Mouse (Mus musculus) heart, adult 8-10 months (tissue): ENCODE measurements at regions not wholly inside any gene's neighbourhood (a gene's known extent, or its start where the extent isn't known, plus 50 kb on each side); places are given as distances from the start of the nearest gene placed in this dataset.

ENCODE experiments used
- DNase-seq: peaks from one replicate; pipeline ENCODE4 v3.0.0; 2022; ENCODE audit warnings: low spot score

DNA sequence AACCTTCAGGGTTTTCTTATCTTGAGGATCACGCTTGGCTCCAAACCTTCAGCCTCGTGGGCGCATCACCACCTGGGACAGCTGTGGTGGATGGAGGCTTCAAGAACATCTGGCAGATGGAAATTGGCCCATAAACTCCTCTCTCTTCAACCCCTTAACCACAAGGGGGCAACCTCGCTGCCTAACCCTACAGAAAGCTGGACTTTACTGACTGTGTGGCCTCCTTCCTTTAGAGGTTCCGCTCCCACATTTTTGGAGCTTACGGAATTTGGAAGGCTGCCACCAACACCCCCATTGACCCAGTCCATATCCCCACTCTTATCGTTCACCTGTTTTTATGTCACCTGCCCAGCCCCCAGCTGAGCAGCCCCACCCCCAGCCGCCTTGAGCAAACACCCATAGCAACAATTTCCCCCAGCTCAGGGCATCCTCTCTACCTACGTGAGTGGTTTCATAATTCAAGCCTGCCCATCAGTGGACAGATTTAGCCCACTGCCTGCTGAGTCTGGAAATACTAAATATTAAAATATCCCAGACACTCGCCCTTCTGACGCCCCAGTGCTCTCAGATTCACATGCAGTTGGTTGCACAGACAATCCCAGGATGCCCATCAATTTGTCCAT, 167.0 kb upstream of the Slc22a22 start:
- DNase-seq, result peak; percentile 28

DNA sequence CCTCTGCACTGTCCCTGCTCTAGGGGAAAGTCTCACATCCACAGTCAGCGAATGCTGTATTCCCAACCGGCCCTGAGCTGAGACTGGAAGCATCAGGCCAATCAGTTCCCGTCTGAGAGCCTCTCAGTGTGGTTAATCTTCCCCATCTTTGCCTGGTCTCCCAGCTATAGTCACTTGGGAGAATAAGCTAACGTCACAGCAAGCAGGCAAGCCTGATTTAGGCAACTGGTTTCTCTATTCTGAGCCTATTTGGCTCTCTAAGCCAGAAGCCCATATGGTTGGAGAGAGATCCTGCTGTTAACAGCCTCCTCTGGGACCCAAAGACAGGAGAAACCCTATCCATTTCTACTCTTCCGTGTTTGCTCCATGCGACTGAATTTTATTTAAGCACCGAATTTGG, 161.7 kb upstream of the Slc22a22 start:
- DNase-seq, result no peak

DNA sequence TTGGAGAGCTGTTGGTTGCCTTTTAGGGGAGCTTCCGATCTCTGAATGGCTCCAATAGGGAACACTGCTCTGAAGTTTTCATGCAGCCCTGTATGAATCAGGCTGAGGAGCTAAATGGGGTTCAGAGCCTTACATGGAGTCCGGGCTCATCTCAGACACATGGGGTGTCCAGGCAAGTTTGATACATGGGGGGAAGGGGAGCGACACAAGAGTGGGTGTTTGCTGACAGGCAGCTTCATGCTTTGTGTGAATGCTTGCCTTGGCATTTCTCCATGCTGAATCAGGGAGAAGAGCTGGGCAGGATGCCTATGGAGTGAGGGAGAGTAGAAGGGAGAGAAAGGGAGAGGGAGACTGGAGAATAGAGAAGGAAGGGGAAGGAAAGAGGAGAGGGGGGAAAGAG, 155.6 kb upstream of the Slc22a22 start:
- DNase-seq, result no peak

DNA sequence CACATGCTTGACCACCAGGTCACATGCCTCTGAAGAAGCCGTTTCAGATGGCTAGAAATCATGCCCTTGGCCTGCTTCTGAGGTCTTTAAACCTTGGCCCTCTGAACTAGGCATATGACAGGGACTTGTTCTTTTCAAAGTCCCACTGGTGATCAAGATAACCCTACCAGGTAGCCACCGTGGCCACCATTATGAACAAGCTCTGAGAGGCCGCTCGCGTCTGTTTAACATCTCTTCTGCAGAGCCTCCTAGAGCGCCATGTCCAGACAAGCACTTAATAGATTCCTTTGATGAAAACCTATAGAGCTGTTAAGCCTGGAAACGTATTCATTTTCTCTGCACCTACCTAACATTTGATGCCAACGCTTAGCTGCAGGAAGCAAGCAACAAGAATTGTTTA, 155.1 kb upstream of the Slc22a22 start:
- no peak for DNase-seq

DNA sequence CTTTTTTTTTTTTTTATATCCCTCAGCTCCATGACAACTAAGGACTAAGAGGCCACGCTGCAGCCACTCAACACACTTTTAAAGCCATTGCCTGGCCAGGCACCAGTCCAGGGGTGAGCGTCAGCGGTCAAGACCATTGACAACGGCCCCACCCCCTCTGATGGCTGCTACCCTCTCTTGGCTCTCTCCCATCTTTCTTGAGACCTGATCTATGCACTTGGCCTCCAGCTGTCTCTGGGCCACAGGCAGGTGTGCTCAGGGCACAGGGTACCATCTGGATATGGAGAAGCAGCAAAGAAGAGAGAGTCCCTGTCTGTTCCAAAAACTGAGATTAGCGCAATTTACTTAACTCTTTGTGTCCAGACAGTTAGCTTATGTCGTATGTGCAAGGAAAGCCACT, 141.0 kb upstream of the Slc22a22 start:
- no peak for DNase-seq

DNA sequence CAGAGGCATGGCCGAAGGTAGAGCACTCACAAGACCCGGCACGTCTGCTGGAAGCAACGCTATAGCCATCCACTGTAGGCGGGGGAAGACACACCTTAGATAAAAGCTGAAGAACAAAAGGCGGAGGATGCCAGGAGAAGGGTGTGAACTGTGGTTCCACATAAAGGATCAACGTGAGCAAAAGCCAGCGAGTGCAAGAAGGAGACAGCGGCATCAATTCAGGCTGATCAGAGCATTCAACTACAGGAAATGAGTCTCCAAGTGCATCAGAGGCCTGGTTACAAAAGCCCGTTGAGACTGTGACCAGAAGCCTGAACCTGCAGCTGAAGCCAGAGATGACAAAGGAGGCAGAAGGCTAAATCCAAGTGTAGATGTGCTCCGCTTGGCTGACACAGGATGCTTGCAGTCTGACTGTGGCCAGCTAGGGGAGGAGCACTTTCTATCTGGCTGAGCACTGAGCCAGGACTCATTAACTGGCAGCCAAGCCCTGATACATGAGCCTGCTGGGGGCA, 139.5 kb upstream of the Slc22a22 start:
- no peak for DNase-seq

DNA sequence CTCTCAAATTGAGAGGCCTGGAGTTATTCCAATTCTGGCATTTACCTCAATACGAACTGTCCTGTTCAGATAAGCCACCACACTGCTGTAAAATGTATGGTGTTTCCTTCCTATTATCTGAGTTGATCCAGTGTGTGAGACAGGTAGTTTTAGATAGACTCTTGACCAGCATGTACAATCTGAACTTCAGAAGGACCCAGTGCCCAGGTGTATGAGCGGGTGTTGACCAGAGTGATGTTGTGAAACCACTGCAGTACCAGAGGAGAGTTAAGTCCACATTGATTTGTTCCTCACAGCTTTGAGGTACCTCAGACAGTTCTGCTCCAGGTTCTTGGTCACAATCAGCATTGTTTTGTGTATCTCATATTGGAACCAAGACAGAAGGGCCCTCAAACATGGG, 132.6 kb upstream of the Slc22a22 start:
- no peak for DNase-seq

DNA sequence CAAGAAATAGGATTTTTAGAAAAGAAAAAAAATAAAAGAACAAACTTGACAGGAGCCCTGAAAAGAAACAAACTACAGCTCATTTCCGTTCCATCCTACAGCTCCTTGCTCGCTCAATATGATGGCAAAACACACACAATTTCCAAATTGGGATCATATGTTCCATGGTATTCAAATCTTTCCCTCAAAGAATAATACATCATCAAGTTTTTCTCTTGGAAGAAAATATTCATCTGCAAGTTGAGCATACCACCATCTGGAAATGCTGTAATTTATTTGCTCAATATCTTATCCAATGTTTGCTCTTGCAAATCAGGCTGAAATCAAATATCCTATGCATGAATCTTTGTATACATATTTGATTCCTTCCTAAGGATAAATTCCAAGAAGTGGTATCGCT, 131.1 kb upstream of the Slc22a22 start:
- DNase-seq, result no peak

DNA sequence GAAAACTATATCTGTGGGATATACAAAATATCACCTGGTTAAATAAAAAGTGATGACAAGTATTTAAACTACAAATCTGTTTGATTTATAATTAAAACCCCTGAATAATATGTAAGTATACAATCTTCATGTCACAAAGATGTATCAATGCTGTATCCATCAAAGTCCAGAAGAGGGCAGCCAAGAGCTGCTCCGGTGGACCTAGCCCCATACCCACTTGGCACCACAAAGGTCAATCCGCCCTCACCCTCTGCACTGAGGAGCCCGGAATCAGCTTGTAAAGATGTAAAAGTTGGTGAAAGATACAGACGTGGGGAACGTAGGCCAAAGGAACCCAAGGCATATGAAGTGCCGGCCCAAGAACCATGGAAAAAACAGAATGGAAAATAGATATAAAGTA, 123.1 kb upstream of the Slc22a22 start:
- peak; percentile 7 for DNase-seq

DNA sequence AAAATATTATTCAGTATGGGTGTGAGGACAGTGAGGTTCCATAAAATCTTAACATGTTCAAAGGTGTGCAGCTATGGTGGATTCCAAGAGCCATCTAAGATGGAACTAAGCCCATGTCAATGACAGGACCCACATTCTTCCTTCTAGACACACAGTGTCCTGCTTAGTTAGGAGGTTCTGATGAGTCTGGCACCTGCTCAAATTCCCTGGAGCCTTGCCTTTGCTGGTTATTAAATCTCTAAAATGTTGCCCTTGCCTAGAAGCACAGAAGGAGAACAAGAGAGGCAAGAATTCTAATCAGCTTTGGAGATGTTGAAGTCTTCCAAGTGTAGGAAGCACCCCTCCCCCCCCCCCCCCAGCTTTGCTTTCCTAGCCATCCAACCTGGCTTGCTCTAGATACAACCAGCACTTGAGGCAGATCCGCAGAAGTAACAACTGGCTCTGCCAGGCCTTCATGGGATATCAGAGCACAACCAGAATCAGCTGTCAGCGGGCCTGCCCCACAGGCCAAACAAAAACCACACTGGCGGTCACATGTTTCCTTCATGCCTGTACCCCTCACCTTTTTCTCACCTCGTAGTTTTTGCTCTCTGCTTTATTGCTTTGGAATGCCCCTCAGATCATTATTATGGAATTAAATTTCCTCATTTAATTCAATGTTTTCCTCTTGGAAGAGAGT, 116.0 kb upstream of the Slc22a22 start:
- no peak for DNase-seq

DNA sequence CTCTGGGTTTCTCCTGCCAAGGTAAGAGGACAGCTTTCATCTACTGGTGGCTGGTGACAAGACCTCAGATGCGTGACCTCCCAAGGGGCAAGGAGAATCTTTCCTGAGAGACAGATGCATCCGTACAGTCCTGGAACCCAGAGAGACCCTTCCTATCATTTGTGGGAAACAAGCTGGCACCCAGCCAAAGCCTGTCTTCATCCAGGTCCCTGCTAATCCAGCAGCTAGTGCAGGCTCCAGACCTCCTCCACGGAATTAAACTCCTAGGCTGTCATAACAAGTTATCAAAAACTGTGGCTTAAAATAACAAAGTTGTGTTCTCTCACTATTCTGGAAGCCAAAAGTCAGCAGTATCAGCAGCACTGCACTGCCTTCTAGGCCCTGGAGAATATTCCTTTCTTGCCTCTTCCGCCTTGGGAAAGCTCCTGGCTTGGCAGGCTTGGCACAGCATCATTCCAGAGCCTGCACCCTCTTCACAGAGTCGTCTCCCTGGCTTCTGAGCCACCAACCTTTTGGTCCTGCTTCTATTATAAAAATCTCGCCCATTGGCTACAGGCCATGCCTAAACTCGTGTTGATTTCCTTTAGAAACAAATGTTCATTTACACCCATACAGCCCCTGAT, 113.3 kb upstream of the Slc22a22 start:
- no peak for DNase-seq

DNA sequence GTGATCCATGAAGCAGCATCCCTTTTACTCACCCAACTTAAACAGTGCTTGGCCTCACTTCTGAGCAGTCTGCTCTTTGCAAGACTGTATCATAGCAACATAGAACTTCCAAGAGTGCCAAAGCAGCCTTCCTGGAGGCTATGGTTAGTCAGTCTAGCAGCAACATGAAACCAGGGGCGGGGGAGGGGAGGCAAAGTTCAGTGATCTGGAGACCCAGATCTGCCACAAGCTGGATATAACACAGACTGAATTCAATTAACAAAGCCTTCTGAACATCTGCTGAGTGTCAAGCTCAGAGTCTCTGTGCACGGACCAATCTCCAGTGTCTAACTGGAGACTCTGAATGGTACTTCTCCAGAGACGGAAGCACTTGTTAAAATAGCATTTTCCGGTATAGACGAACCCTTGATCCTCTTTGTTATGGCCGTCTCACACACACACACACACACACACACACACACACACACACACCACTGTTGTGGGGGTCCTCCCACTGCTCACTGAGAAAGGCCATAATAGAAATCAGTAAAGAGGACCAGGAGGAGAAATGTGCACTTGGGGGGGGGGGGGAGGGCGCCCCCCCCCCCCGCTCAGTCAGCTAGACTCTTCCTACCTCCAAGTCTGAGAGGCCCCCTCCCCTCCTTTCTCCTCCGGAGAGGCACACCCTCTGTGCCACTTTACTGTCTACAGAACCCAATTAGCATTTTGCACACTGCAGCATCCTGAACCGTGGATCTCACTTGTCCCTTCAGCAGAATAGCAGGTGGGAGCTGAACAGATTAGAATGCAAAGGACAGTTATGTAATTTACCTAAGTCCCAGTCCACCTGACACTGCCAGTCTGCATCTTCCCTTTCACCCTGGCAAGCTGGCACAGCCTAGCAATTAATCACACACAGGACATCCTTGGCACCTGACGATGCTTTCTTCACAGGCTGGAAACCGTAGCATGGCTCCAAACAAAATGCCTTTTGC, 112.3 kb upstream of the Slc22a22 start:
- no peak for DNase-seq

DNA sequence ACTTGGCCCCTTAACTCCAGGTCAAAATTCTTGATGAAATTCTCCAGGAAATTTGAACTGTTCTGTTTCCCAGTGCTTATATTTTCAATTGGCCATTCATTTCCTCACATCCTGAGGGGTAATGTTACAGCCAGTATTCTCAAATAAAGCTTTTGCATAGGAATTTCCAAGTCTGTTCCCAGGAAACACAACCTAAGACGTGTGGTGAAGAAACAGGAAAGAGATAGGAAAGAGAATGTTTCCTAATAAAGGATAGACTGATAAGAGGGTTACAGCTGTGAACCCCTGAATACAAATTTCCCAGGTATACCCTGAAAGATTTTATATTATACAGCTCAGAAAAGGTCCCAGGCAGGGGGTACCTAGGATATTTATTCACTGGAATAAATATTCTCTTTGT, 108.0 kb upstream of the Slc22a22 start:
- no peak for DNase-seq

DNA sequence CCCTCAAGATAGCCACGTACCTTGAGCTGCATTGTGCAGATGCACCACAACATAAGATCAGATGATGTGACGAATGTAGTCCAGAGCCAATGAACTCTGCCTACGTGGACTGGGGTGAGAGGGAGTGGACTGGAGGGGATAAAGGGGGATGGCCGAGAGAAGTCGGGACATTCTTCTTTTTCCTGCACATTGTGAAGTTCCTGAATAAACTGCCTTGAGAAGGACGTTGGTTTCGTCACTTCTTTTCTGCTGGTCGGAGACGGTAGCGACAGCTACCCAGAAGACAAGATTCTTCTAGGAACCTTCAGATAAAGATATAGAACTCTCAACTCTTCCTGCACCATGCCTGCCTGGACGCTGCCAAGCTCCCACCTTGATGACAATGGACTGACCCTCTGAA, 107.1 kb upstream of the Slc22a22 start:
- no peak for DNase-seq

DNA sequence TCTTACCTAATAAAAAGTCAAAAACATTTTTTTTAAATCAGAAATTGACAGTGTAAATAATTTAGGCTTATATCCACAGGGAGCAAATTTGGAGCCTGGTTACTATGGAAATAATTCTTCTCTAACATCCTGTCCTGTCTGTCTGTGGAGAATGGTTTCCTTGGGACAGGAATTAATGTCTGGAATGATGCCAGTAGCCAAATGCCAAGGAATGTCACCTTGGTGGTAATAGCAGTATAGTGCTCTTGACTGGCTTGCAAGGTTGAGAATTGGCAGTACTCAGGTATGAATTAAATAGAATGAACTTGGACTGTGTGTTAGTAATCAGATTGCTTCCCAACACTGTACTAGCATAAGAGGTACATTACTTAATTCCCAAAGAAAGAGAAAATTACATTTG, 103.8 kb upstream of the Slc22a22 start:
- no peak for DNase-seq

DNA sequence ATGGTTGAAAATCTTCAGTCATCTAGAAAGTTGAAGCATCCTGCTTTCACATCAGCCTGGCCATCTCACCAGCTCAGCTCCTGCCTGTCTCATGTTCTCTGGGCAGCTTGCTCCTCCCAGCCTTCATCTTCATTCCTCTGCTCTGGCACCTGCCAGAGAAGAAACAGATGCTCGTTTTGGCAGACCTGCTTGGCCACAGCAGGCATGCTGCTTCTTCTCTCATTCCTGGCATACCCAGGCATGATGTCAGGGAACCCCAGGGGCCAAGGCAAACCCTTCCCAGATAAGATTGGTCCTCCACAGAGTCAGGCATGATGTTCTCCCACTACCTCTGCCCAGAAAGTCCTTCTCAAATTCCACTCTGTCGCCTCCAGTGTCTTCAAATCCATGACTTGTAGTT, 101.4 kb upstream of the Slc22a22 start:
- no peak for DNase-seq

DNA sequence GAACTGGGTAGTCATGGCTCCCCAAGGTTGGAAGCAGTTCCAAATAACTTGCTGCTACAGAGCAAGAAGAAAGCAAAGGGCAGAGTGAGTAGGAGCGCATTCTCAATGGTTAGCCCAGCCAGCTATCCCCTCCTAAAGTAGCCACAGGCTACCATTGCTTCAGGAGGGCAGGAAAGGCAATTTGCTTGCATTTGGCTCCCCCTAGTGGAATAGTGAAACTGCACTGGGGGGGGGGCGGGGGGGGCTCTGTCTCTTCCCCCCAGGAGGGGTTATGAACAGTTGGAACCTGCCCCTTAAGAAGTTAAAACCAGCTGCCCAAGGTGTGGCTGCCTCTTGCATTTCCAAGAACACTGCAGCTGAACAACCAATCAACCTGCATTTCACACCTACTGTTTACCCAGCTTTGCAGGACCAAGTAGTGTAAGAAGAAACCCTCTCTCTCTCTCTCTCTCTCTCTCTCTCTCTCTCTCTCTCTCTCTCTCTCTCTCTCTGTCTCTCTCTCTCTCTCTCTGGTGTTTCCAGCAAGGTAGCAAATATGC, 96.7 kb upstream of the Slc22a22 start:
- DNase-seq, result no peak

DNA sequence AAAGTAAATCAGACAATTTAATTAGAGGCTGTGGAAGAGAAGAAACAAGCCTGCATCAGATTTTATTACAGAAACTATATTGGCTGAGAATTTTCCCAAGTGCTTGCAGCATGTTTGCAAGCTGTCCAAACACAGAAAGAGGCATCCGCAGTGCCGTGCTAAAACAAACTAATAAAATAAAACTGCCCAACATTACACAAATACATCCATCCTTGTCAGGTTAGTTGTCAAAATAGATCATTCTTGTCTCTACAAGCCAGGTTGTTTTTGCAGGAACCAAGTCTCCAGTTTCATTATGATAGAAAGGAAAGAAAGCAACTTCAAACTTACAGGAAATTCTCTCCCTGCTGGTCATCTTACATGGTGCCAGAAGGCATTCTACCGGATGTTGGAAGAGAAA, 95.0 kb upstream of the Slc22a22 start:
- DNase-seq, result no peak

DNA sequence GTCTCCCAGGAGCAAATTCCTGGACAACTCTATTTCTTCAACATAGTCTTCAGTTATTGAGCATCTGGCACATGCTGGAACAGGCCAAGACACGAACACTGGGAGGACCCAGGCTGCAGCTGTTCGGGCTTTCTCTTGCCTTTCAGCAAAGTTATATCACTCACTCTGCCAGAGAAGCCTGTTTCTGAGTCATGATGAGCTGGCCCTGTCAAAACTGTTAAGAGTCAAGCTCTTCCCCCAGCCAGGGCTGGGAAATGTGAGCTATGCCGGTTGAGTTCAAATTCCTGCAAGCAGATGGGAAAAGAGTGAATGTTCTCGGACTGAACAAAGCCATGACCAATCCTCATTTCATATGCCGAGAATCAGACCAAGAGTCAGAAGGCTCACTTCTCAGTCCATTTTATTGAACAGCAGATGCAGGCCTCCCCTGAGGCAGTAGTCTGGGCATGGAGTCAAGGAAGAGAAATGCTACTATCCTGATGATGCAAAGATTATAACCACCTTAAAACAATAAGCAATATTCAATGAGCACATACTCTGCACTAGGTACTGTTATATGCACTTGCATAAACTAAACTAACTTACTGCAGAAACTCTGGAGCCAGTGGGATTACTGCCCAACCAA, 90.7 kb upstream of the Slc22a22 start:
- no peak for DNase-seq

DNA sequence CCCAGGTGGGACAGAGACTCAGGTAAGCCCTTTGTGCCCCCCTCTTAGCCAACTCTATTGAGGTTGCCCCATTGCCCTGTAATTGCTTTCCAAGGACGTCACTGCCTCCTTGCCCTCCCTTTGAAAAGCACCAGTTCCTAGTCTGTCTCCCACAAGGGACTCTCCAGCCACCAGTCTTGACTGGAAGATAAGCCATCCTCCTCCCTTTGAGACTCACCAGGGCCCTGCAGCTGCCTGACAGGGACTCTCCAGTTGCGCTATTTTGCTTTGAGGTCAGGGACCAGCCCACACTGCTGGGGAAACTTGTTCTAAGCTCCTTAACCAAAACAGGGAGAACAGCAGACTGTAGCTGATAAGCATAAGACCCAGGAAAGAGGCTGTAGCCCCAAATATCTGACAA, 69.7 kb upstream of the Slc22a22 start:
- DNase-seq, result no peak

DNA sequence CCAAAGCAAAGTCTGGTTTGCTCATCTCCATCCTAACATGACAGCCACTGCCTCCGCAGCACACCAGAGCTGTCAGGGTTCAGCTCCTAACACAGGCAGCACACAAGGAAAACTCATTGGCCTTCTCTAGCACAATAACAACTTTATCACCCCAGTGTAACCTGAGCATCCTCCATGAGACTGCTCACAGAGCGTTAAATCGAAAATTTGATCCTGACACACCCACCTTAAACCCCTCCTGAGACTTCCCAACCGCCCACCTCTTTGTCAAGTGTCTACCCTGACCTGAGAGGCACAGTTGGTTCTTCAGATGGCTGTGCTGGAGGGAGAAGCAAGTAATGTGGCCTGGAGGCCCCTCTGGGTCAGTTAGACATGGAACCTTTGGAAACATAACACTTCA, 67.7 kb upstream of the Slc22a22 start:
- no peak for DNase-seq
